Mouse (Mus musculus): ENCODE results near the gene Irgc1.

DNA sequence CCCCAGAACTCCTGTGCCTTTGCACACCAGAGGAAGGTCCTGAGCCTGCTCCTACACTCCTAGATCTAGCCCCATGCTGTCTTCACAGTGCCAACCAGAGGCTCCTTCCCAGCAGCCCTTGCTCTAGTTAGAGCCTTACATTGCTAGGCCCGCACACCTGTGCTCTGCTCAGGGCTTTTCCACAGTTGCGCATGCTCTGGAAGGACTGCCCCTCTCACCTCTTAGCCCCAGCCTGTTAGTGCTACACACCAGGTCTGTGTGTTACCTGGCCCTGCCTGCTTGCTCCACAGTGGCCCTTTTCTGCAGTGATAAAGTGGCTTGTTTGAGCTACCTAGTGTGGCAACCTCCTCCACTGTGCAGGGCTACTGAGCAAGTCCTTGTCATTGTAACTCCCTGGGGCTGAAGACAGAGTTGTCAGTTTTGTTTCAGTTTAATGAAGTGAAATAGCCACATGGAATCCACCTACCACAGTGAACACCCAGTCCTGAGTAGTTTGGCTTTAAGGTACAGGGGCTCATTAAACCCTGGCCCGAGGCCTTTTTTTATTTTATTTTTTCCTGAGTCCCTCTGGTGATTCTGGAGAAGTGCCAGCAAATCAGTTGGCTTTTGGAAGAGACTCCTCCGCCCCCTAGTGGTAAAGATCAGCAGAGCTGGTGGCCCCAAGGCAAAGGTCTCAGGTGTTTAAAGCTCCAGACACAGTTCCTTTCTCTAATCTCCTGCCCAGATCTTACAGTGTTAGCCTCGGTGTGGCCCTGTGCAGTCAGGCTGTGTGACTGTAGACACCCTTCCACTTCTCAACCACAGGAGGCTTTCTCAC lies 45.4 kb downstream of the Irgc1 start:
- TF ChIP-seq MAFK (IDR thresholded peaks at IDR 0.05; ENCODE audit: insufficient read depth, low read depth, low read length) (no peak), CHD2 (IDR thresholded peaks at IDR 0.05; ENCODE audit: low read depth, low read length) (no peak), ZNF384 (IDR thresholded peaks at IDR 0.05; ENCODE audit: low read depth, low read length) (no peak), HCFC1 (IDR thresholded peaks at IDR 0.05; ENCODE audit: borderline replicate concordance, insufficient read depth, low read length) (no peak)

Measured in ES-E14 (cell line).